Mouse (Mus musculus): ENCODE data around the gene Evi2. TPM values are rescaled to one million over a fixed set of nuclear protein-coding genes. Genes with fewer than 3 reads are reported as not detected.
A peak's percentile ranks its signal among the peaks of the same experiment; 100 is the strongest.

The Evi2 gene
- polyA plus RNA-seq, 1 experiment = 0.16 TPM

- TF ChIP-seq CTCF (IDR thresholded peaks at IDR 0.05; ENCODE audit: borderline replicate concordance, insufficient read depth, low read depth, low read length) (no peak), POLR2A (IDR thresholded peaks at IDR 0.05; ENCODE audit: borderline replicate concordance, insufficient read depth, low read length) (no peak)
- Histone ChIP-seq H3K4me1 (ENCODE audit: control insufficient read depth, insufficient read depth, low read length) (peaks cover 7% of the 10 kb centered on the region), H3K27me3 (ENCODE audit: control insufficient read depth, insufficient read depth, low read length) (no peaks in the 10 kb centered on the region), H3K27ac (ENCODE audit: insufficient read depth, low read length) (no peak overlapping the region), H3K4me3 (replicated peaks; ENCODE audit: insufficient read depth, low read depth, low read length) (no peak overlapping the region)
- 96% methylated on average over 3 of the region's 3 CpGs for WGBS
- DNase-seq = no peak
These were observed 18.4 kb downstream of the Evi2 start for GRCm38 (mm10) chr11:79511970-79512369.

GRCm38 (mm10) chr11:79504506-79504905 is 25.9 kb downstream of the Evi2 start:
- Histone ChIP-seq H3K27me3 (ENCODE audit: control insufficient read depth, insufficient read depth, low read length) (no peaks in the 10 kb centered on the region), H3K27ac (ENCODE audit: insufficient read depth, low read length) (no peak overlapping the region), H3K4me3 (replicated peaks; ENCODE audit: insufficient read depth, low read depth, low read length) (no peak overlapping the region), H3K4me1 (ENCODE audit: control insufficient read depth, insufficient read depth, low read length) (no peaks in the 10 kb centered on the region)
- 78% methylated on average over 7 of the region's 7 CpGs for WGBS
- TF ChIP-seq POLR2A (IDR thresholded peaks at IDR 0.05; ENCODE audit: borderline replicate concordance, insufficient read depth, low read length) (no peak), CTCF (IDR thresholded peaks at IDR 0.05; ENCODE audit: borderline replicate concordance, insufficient read depth, low read depth, low read length) (no peak)
- no peak for DNase-seq

- WGBS = 45% methylated on average over 8 of the region's 8 CpGs
- peak within 1 kb of the TSS; percentile 2 for H3K4me3 ChIP-seq (replicated peaks; ENCODE audit: insufficient read depth, low read depth, low read length)
- no peak within 1 kb of the TSS; the same call in 1 of the 2 replicates for H3K27ac ChIP-seq (ENCODE audit: insufficient read depth, low read length)
- TF ChIP-seq POLR2A (IDR thresholded peaks at IDR 0.05; ENCODE audit: borderline replicate concordance, insufficient read depth, low read length) (peak; percentile 31; the same call in 1 of the 2 replicates), CTCF (IDR thresholded peaks at IDR 0.05; ENCODE audit: borderline replicate concordance, insufficient read depth, low read depth, low read length) (no peak)
- H3K4me1 ChIP-seq (ENCODE audit: control insufficient read depth, insufficient read depth, low read length) = no peaks in the 10 kb centered on the region
- no peaks in the 10 kb centered on the region for H3K27me3 ChIP-seq (ENCODE audit: control insufficient read depth, insufficient read depth, low read length)
- DNase-seq = peak in 1 of 2 experiments; percentile 36
These were observed 26.5 kb downstream of the Evi2 start, which contains the start of gene Omg for GRCm38 (mm10) chr11:79503845-79504244. Gene Omg (minus strand): TSS chr11:79504084.

- Histone ChIP-seq H3K4me1 (ENCODE audit: control insufficient read depth, insufficient read depth, low read length) (no peaks in the 10 kb centered on the region), H3K4me3 (replicated peaks; ENCODE audit: insufficient read depth, low read depth, low read length) (peak overlapping the region; percentile 15), H3K27ac (ENCODE audit: insufficient read depth, low read length) (peak overlapping the region; percentile 27; the same call in 1 of the 2 replicates), H3K27me3 (ENCODE audit: control insufficient read depth, insufficient read depth, low read length) (no peaks in the 10 kb centered on the region)
- no peak for DNase-seq
- no peak for TF ChIP-seq CTCF (IDR thresholded peaks at IDR 0.05; ENCODE audit: borderline replicate concordance, insufficient read depth, low read depth, low read length)
- TF ChIP-seq POLR2A (IDR thresholded peaks at IDR 0.05; ENCODE audit: borderline replicate concordance, insufficient read depth, low read length) = no peak
- 47% methylated on average over 2 of the region's 2 CpGs for WGBS
These were observed 27.5 kb downstream of the Evi2 start for GRCm38 (mm10) chr11:79502917-79503316.

- Histone ChIP-seq H3K4me1 (ENCODE audit: control insufficient read depth, insufficient read depth, low read length) (no peaks in the 10 kb centered on the region), H3K27ac (ENCODE audit: insufficient read depth, low read length) (no peak overlapping the region), H3K4me3 (replicated peaks; ENCODE audit: insufficient read depth, low read depth, low read length) (no peak overlapping the region), H3K27me3 (ENCODE audit: control insufficient read depth, insufficient read depth, low read length) (no peaks in the 10 kb centered on the region)
- TF ChIP-seq POLR2A (IDR thresholded peaks at IDR 0.05; ENCODE audit: borderline replicate concordance, insufficient read depth, low read length) = no peak
- TF ChIP-seq CTCF (IDR thresholded peaks at IDR 0.05; ENCODE audit: borderline replicate concordance, insufficient read depth, low read depth, low read length) = no peak
- peak in 1 of 2 experiments; percentile 29 for DNase-seq
- 20% methylated on average over 10 of the region's 10 CpGs for WGBS
These were observed 35.2 kb downstream of the Evi2 start for GRCm38 (mm10) chr11:79494976-79495800.

GRCm38 (mm10) chr11:79484721-79485120 is 45.7 kb downstream of the Evi2 start:
- H3K27me3 ChIP-seq (ENCODE audit: control insufficient read depth, insufficient read depth, low read length) = no peaks in the 10 kb centered on the region
- TF ChIP-seq POLR2A (IDR thresholded peaks at IDR 0.05; ENCODE audit: borderline replicate concordance, insufficient read depth, low read length) (no peak), CTCF (IDR thresholded peaks at IDR 0.05; ENCODE audit: borderline replicate concordance, insufficient read depth, low read depth, low read length) (no peak)
- H3K27ac ChIP-seq (ENCODE audit: insufficient read depth, low read length) = no peak overlapping the region
- DNase-seq = no peak
- H3K4me3 ChIP-seq (replicated peaks; ENCODE audit: insufficient read depth, low read depth, low read length) = no peak overlapping the region
- no peaks in the 10 kb centered on the region for H3K4me1 ChIP-seq (ENCODE audit: control insufficient read depth, insufficient read depth, low read length)

GRCm38 (mm10) chr11:79483876-79484528 is 46.4 kb downstream of the Evi2 start:
- WGBS = 92% methylated on average over 7 of the region's 7 CpGs
- DNase-seq = no peak
- H3K27me3 ChIP-seq (ENCODE audit: control insufficient read depth, insufficient read depth, low read length) = no peaks in the 10 kb centered on the region
- no peaks in the 10 kb centered on the region for H3K4me1 ChIP-seq (ENCODE audit: control insufficient read depth, insufficient read depth, low read length)
- TF ChIP-seq CTCF (IDR thresholded peaks at IDR 0.05; ENCODE audit: borderline replicate concordance, insufficient read depth, low read depth, low read length) (no peak), POLR2A (IDR thresholded peaks at IDR 0.05; ENCODE audit: borderline replicate concordance, insufficient read depth, low read length) (no peak)
- H3K4me3 ChIP-seq (replicated peaks; ENCODE audit: insufficient read depth, low read depth, low read length) = no peak overlapping the region
- H3K27ac ChIP-seq (ENCODE audit: insufficient read depth, low read length) = no peak overlapping the region

Measured in cerebellum, adult 2 months (tissue).